Mouse (Mus musculus) G1E (cell line): Measurements from ENCODE around the gene Map3k21. TPM values are rescaled to one million over a fixed set of nuclear protein-coding genes. Genes with fewer than 3 reads are reported as not detected.

Experiments
- ATAC-seq: 2 replicates; pipeline ENCODE4 v1.8.0; 2016; ENCODE audit warnings: mild to moderate bottlenecking; ENCODE audit not compliant: insufficient number of reproducible peaks, poor library complexity, low FRiP score, severe bottlenecking; ENCODE audit errors: extremely low read depth
- DNase-seq: peaks from one replicate; pipeline ENCODE4 v3.0.0; 2012; ENCODE audit warnings: low spot score
- H3K27me3 ChIP-seq: 2 replicates; pipeline ENCODE4 v1.6.1; 2012; ENCODE audit warnings: mild to moderate bottlenecking, low read length, inconsistent platforms; ENCODE audit not compliant: insufficient read depth
- H3K36me3 ChIP-seq: replicated peaks from 2 replicates; pipeline ENCODE3; 2012; ENCODE audit warnings: mild to moderate bottlenecking, inconsistent platforms
- H3K4me1 ChIP-seq: 2 replicates; pipeline ENCODE4 v1.6.1; 2012; ENCODE audit warnings: low read depth, low read length, inconsistent platforms, mixed read lengths; ENCODE audit not compliant: insufficient read depth
- H3K4me3 ChIP-seq: 2 replicates; pipeline ENCODE4 v1.5.1; 2012; ENCODE audit warnings: low read depth, mild to moderate bottlenecking, inconsistent platforms, low read length, moderate library complexity, mixed read lengths
- H3K9me3 ChIP-seq: replicated peaks from 2 replicates; pipeline ENCODE4 v1.6.1; 2012; ENCODE audit warnings: inconsistent platforms
- CTCF ChIP-seq: IDR thresholded peaks from 2 replicates; pipeline ENCODE4 v1.5.1; 2012; ENCODE audit warnings: low read depth, low read length, inconsistent platforms, mixed read lengths
- GATA1 ChIP-seq: IDR thresholded peaks from 2 replicates; pipeline ENCODE4 v1.6.1; 2012; ENCODE audit warnings: borderline replicate concordance, low read length, inconsistent platforms, mixed read lengths
- GATA2 ChIP-seq: IDR thresholded peaks from 2 replicates; pipeline ENCODE4 v1.6.1; 2012; ENCODE audit warnings: low read depth, low read length, inconsistent platforms, borderline replicate concordance
- POLR2AphosphoS5 ChIP-seq: IDR thresholded peaks from 2 replicates; pipeline ENCODE4 v1.6.1; 2012; ENCODE audit warnings: low read depth, low read length, inconsistent platforms; ENCODE audit not compliant: insufficient replicate concordance
- TAL1 ChIP-seq: conservative IDR thresholded peaks from 2 replicates; pipeline ENCODE4 v1.6.1; 2012; ENCODE audit warnings: low read depth, low read length, inconsistent platforms, mixed read lengths
- polyA plus RNA-seq: library from polyadenylated mRNA; stranded (reverse); fragments of >175 nt; gene quantifications from 2 replicates; pipeline ENCODE4 v1.2.3, GENCODE M21; 2012
- total RNA-seq, 2 experiments: library from RNA; stranded (forward) in 1 of 2; stranded (reverse) in 1 of 2; fragments of 200-1000 nt in 1 of 2; fragments of >200 nt in 1 of 2; fragmentation: Nextera tagmentation in 1 of 2; gene quantifications; 2 replicates each; pipeline ENCODE4 v1.2.3; 2014 to 2017

Map3k21 gene
- total and polyA plus RNA-seq, 3 experiments, result 0.05 TPM; not detected in 2

DNA sequence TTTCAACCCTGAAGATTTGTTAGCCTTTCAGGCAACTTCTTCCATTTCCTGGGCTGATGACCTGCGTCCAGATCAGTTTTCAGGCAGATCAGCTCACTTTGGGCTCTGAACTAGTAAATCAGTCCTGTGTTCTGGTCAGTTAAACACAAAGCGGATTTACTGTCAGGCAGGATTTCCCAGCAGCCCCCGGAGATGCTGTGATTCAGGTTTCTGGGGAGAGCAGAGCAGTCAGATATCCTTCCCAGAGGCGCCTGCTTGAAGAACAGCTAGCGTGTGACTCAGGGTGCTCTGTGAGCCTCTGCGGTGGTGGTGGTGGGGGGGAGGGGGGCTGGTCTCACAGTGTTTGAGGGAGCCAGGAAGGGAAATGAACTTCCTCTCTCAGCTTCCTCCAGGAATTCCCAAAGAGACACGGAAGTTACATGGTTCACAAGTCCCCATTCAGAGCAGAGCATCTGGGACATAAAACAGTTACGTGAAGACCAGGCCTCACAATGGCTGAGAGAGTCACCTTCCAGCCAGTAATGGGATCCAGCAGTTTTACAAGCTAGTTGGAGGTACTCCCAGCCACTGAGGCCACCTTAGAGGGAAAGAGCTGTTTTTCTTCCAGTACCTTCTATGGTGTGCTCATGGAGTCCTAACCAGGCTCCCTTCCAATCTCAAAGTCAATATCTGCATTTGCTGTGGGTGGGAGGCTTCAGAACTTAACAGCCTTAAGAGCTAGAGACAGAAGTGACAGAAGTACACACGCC, 37.6 kb upstream of the Map3k21 start:
- ATAC-seq, result no peak

DNA sequence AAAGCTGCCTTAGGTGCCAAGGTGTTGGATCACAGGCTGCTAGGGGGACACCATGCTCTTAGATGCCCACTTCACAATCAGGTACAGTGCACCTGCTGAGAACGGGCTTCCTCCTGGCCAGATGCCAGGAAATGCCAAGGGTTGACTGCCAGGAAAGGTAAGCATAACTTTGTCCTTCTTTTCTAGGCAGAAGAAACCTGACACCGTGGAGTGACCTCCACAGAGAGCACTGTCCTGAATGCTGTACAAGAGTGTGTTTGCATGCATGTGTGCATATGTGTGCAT, 37.1 kb upstream of the Map3k21 start:
- H3K36me3 ChIP-seq, result no peaks in the 10 kb centered on the region
- TF ChIP-seq POLR2AphosphoS5 (no peak), CTCF (no peak), GATA2 (no peak), GATA1 (no peak), TAL1 (no peak)
- H3K27me3 ChIP-seq, result no peaks in the 10 kb centered on the region
- H3K4me1 ChIP-seq, result no peaks in the 10 kb centered on the region
- H3K4me3 ChIP-seq, result no peak overlapping the region
- ATAC-seq, result no peak
- peaks cover 92% of the 10 kb centered on the region for H3K9me3 ChIP-seq
- DNase-seq, result no peak

More for the DNA sequence above, 37.6 kb upstream of the Map3k21 start:
- Histone ChIP-seq H3K4me1 (no peaks in the 10 kb centered on the region), H3K36me3 (no peaks in the 10 kb centered on the region), H3K9me3 (peaks cover 92% of the 10 kb centered on the region), H3K4me3 (no peak overlapping the region), H3K27me3 (no peaks in the 10 kb centered on the region)
- no peak for DNase-seq
- TF ChIP-seq CTCF, result no peak
- TF ChIP-seq GATA2, result no peak
- no peak for TF ChIP-seq GATA1
- no peak for TF ChIP-seq POLR2AphosphoS5
- no peak for TF ChIP-seq TAL1

DNA sequence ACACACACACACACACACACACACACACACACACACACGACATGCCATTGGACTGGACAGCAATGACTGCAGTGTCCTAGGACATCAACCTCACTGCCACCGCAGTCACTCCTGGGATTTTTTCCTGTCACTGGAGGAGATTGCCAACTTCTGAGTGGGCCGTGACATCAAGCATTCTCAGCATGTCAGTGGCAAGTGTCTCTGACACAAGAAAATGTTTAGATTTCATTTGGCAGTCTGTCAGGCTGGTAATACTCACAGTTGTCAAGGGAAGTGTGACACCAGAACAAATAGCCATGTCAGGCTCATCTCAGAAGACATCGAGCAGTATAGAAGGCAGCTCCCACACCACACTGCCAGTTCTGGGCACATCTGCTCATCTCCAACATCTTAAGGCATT, 29.8 kb upstream of the Map3k21 start:
- DNase-seq (no peak), ATAC-seq (no peak)
- no peaks in the 10 kb centered on the region for H3K4me1 ChIP-seq
- TF ChIP-seq POLR2AphosphoS5 (no peak), TAL1 (no peak), GATA1 (no peak), CTCF (no peak), GATA2 (no peak)
- no peaks in the 10 kb centered on the region for H3K36me3 ChIP-seq
- peaks cover 88% of the 10 kb centered on the region for H3K9me3 ChIP-seq
- H3K27me3 ChIP-seq, result no peaks in the 10 kb centered on the region
- no peak overlapping the region for H3K4me3 ChIP-seq

DNA sequence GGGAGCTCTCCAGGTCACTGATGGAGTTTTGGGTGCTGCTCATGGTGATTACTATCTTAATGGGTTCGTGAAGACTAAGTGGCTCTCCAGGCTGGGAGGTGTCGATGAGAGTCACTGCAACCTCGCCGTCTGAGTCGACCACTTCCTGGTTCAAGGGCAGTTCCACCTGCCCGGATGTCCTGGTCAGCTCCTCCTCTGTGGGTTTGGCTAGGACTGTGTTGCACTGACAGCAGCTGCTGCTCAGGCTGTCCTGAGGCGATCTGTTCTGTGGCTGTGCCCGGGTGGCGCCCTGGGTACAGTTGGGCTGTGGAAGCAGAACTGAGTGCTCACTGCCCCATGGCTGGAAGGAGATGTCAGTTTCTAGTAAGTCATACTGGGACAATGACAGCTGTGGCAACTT, 22.7 kb upstream of the Map3k21 start:
- Histone ChIP-seq H3K4me1 (no peaks in the 10 kb centered on the region), H3K36me3 (no peaks in the 10 kb centered on the region), H3K4me3 (0 out of 2 replicates have a peak overlapping the region, but pooled peaks have one; percentile 24), H3K9me3 (peaks cover 89% of the 10 kb centered on the region), H3K27me3 (no peaks in the 10 kb centered on the region)
- TF ChIP-seq POLR2AphosphoS5, result no peak
- TF ChIP-seq TAL1, result no peak
- TF ChIP-seq CTCF, result no peak
- TF ChIP-seq GATA1, result no peak
- no peak for ATAC-seq
- no peak for DNase-seq

DNA sequence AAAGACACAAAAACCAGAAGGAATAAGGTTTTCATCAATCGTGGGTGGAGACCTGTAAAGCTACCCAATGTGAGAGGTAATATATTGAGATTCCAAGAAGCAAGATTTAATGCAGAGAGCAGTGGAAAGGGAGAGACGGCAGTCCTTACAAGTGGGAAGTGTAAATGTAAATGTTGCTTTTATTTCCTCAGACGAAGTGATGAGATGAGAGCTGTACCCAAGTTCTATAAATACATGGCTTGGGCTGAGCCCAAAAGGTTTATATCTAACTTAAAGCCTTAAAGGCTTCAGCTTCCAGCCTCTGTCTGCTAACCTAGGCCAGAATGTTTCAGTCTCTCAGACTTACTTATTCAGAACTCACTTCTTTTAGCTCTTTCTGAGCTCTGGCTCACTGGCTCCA, 20.3 kb upstream of the Map3k21 start:
- ATAC-seq, result no peak
- DNase-seq, result no peak
- H3K4me1 ChIP-seq, result no peaks in the 10 kb centered on the region
- H3K27me3 ChIP-seq, result no peaks in the 10 kb centered on the region
- H3K4me3 ChIP-seq, result no peak overlapping the region
- no peaks in the 10 kb centered on the region for H3K36me3 ChIP-seq
- TF ChIP-seq TAL1, result no peak
- no peak for TF ChIP-seq GATA2
- TF ChIP-seq POLR2AphosphoS5, result no peak
- TF ChIP-seq CTCF, result no peak
- TF ChIP-seq GATA1, result no peak
- peaks cover 82% of the 10 kb centered on the region for H3K9me3 ChIP-seq

DNA sequence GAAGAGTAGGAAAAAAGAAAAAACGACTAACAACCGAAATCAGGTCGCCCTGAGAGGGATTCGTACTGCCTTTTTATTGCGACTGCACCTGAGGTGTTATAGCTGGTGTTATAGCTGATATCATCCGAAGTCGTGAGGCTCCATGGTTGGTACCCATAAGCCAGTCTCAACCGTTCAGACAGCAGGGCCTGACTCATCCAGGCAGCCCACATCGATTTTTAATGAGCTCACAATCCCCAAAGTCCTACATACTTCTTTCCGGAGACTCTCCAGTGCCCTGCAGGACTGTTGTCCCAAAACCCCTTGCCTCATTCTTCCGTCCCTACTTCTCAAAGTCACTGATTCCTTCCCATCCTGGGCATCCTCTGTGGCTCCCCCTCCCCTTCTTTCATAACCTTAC, 12.9 kb upstream of the Map3k21 start:
- no peak overlapping the region for H3K4me3 ChIP-seq
- H3K4me1 ChIP-seq, result no peaks in the 10 kb centered on the region
- peaks cover 51% of the 10 kb centered on the region for H3K9me3 ChIP-seq
- no peaks in the 10 kb centered on the region for H3K27me3 ChIP-seq
- H3K36me3 ChIP-seq, result no peaks in the 10 kb centered on the region
- no peak for DNase-seq
- TF ChIP-seq GATA1 (no peak), POLR2AphosphoS5 (no peak), GATA2 (no peak), TAL1 (no peak), CTCF (no peak)
- ATAC-seq, result no peak
